Mouse (Mus musculus) adrenal gland, postnatal 14 days (tissue): Measurements from ENCODE around the gene Gramd4. TPM values are rescaled to one million over a fixed set of nuclear protein-coding genes. Genes with fewer than 3 reads are reported as not detected.
"Not testable (repeated sequence)": the region's sequence is repeated elsewhere in the genome, so short reads cannot be mapped to it uniquely, and the experiment has no call there.

Source experiments
- DNase-seq: peaks from one replicate; pipeline ENCODE4 v3.0.0; 2021; ENCODE audit warnings: mixed read lengths
- total RNA-seq: library from RNA; stranded (reverse); gene quantifications from 2 replicates; pipeline ENCODE4 v1.2.3, GENCODE M21; 2021

Gene Gramd4
- total RNA-seq, 1 experiment from 2014 or later: 17.5 TPM

DNA sequence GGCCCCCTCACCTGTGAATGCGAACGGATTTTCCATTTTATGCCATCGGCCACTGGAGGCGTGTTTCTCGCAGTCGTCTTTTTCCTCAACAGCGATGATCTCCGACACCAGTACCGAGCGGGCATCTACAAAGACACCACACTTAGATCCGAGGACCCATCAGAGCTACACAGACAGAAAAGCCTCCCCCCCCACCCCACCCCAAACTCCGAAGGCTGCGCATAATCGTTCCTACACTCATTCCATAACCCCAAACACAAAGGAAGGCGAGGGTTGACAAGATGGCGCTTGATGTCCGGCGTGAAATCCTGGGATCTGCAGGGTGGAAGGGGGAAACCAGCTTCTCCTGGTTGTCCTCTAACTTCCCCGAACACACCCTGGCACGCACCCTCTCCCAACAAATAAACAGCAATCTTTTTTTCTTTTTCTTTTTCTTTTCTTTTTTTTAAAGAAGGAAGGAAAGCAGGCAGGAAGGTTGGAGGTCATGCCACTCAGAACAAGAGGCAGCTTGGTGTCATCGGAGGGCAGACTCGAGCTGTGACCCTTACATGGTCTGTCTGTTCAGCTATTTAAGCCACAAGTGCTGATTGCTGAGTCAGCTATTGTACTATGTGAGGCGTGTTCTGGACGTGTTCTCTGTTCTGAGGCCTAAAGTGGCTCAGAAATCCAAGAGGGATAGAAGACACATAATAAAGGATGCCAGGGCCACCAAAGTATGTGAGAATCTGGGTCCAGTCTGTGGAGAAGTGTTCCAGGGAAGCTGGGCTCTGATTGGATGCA, 108.5 kb downstream of the Gramd4 start:
- no peak for DNase-seq

DNA sequence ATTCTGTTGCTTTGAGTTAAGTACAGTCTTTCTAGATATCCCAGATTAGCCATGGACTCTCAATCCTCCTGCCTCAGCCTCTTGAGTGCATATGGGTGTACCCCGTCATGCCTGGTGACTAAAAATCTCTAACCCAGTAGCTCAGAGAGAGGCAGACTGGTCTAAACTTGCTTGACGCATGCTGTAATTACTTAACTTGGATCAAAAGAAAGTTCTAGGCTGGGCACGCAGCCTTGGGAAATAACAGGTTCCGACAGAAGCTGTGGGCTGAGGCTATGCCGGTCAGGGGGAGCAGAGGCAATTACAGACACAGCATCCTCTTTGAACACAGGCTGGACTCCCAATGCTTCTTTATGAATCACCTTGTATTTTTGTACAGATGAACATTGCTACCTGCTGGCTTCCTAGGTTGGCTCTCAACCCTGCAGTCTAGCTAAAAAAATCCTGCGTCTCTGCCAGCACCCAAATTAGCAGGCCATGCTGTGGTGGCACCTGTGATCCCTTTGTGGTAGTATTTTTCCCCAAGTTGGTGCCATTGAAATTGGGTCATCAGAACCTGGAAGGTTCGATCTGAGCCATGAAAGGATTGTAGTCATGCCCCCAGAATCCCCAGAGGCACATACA, 109.6 kb downstream of the Gramd4 start:
- DNase-seq: no peak

DNA sequence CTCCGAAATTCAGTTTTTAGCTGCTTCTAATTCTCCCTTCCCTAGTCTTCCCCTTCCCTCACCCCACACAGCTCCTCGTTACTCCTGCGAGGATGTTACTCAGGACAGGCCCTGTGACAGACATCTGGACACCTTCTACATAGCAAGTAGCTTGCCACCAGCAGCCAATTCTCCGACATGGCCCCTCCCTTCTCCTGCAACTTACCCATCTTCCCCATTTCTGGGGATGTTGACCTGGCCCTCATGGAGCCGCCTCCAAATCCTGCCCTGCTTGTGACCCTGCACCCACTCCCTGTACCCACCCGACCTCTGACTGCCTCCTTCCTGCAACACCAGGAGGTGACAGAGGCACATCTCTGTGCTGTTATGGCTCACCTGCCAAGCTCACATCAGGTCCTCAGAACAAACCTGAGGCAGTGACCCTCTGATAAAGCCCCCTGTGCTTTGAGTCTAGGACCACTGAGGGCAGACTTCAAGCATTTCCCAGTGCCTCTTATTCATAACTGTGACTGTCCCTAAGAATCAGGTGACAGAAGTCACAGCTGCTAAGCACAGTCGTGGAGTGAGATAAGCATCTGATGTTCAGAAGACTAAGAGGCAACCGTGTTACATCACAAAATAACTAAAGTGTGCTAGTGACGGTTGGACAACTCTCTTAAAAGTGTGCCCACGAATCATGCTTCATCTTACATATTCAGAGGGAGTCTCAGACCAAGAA, 110.5 kb downstream of the Gramd4 start:
- DNase-seq: no peak

DNA sequence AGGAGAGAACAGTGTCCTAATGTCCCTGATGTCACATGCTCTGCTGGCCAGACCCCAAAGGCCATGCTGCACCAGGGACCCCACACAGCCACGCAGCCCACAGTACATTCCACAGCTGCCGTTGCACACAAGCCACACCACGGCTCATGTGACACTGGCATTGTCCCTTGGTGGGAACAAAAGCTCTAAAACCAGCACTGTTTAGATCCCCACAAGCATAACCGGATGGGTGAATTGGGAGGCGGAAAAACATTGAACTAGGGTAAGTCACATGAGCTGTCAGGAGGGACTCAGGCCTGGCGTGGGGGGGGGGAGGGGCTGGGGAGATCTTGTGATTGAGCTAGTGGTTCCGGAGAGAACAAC, 111.0 kb downstream of the Gramd4 start:
- no peak for DNase-seq

DNA sequence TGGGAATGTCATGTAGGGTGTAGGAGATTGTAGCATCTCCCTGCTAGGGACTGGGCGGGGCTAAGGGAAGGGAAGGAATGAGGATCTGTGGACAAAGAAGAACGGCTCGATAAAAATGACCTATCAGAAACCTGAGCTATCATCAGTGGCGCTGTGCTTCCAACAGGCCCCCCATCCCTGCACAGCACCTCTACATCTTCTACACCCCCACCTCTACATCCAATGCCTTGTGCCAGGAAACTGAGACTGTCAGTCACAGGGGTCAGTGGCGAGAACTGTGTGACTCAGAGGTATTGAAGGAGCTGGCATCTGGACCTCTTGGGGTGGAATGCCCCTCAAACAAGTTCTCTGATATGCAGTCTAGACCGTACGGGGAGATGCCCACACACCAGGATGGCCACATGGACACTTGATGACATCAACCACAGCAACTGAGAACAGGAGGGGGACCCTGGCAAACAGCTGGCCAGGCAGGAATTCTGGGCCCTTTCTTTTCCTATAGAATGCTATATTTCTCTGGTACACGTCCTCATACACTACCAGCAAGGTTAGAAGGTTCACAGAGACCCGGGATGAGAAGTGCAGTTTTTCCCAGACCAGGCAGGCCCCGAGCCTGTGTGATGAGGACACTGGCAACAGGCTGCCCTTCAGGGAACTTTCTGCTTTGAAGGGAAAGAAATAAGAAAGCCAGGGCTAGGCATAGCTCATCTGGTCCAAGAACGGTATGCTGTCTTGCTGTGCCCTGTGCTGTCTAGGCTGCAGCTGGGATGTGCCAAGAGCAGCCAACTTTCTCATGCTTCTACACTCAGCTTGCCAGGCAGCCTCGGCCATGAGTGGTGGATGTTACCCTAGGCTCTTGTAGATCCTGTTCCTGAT, 111.7 kb downstream of the Gramd4 start:
- DNase-seq: no peak

DNA sequence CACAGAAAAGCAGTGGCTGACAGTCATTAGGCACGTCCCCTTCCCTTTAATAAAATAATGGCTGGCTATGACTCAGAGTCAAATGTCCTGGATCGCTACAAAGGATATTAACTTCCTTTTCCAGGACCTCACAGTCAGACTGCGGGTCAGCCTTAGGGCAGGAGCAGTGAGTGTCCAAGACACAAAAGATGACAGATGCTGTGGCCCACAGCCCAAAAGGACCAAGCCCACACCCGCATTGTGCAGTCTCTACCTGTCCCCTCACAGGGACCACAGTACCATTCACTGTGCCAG, 112.3 kb downstream of the Gramd4 start:
- DNase-seq: peak; percentile 47

DNA sequence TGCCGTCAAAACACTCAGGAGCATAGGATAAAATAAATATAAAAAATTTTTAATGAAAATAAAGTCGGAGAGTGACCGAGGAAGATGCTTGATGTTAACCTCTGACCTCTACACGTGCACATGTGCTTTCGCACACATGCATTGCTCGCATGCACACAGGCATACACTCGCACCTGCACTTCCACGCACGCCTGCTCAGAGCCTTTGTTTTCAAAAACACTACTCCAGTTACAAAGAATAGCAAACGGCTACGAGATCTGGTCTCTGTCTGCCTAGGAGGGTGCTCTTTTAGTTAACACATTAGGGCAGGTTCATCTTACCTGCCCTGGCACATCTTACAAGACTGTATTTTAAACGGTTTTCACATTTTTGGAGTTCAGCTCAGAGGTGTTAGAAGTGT, 113.8 kb downstream of the Gramd4 start:
- no peak for DNase-seq

DNA sequence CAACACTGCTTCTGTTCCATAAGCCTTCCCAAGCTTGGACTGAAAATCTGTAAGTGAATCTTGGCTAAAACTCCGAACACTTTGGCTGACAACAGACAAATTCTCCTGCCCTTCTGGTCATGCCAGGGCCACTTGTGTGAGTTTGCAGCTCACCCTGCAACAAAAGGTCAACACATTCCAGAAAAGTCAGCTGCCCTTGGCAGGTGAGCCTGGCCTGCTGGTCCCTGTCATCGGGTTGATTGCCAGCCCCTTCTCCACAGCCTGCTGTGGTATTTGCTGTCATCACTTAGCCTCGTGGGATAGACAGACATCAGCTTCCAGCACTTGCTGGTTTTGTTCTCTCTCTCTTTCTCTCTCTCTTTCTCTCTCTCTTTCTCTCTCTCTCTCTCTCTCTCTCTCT, 114.6 kb downstream of the Gramd4 start:
- peak; percentile 36 for DNase-seq

DNA sequence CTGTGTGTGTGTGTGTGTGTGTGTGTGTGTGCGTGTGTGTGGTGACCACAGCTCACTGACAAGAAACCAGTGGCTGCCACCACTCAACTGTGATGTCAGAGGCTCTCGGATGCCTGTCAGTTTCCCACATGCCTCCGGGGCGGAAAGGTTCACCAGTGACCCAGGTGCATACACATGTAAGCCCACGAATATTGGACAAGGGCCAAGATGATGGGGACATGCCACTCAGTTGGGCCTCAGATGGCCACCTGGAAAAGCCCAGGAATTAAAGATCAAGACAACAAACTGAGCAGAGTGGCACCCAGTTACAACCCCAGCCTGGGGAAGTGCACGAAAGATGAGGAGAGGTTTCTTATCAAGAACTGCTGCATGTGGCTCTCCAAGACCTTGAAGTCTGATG, 115.0 kb downstream of the Gramd4 start:
- DNase-seq: no peak

DNA sequence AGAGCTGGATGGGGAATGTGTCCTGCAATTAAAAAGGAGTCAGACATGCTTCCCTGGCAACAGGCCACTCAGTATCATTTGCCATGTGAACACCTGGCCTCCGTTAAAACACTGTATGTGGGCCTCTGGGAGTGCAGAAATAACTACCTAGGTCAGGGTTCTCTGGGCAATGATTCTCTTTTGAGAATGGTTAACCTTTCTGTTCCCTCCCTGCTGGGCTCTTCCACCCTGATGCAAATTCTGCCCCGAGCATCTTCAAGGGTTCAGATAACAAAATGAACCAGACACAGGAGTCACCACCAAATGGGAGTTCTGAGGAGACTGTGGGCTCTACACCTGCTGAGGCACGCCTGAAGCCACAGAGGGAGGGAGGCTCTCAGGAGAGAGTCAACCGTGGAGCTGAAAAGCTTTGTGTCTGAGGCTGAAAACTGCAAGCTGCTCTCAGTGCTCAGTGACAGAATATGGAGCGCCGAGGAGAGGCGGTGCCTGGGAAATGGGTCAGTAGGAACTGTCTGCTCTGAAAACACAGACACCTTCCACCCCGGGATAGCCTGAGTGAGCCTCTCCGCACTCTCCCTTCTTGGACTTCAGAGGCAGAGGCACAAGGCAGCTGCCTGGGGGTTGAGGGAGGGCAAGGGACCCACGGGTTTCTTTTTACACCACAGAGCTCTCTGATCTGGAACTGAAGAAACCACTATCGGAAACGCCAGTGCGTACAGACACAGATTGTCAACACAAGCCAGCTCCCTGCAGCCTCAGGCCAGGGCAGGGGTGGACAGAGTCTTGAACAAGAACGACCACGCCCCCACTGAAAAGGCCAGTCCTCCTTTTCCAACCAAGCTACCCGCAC, 115.9 kb downstream of the Gramd4 start:
- DNase-seq: no peak

DNA sequence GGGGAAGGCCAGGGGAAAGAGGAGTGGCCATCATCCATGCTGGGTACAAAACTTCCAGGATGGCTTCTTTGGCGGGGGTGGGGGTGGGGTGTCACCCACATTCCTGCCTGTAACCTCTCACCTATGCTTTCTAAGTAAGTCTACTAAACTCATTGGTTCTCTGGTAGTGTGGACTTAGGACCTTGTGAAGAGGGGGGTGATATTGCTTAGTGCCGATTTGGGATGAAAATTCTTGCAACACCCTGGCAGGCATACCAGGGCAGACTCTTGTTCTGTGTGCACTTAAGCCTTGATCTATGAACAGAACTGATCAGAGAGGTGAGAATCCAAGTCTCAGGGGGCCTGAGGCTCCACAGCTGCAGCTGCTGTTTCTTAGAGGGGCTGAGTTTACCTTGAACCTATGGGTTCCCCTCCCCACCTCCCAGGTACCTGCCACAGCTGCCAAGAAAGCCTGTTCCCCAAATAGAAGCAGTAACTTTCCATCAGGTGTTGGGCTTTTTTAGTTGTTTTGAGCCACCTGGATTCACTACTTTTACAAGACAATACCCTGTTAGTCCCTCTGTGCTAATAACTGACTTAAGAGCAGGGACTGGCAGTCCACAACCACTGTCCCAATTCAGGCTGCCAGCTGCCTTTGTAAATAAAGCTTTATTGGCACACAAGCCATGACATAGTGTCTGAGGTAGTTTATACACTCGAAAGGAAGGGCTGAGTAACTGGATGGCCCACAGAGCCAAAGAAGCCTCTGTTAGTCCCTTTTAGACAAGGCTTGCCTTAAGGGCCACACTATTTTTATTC, 118.0 kb downstream of the Gramd4 start:
- no peak for DNase-seq

DNA sequence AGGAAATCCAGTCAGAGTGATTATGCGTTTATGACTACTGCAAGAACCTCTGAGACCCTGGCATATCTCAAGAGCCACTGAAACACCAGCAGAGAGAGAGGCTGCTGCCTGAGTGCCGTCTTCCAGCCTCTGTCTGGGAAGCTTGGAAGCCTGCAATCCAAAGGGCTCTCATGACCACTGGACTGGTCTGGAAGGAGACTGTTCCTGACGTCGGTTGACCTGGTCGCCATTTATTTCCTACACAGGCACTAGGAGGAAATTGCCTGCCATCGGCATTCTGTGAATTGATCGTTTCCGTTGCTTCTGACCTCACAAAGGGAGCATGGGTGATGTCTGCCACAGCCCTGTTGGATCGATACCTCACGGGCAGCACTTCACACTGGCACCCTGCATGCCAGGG, 118.7 kb downstream of the Gramd4 start:
- DNase-seq: no peak

DNA sequence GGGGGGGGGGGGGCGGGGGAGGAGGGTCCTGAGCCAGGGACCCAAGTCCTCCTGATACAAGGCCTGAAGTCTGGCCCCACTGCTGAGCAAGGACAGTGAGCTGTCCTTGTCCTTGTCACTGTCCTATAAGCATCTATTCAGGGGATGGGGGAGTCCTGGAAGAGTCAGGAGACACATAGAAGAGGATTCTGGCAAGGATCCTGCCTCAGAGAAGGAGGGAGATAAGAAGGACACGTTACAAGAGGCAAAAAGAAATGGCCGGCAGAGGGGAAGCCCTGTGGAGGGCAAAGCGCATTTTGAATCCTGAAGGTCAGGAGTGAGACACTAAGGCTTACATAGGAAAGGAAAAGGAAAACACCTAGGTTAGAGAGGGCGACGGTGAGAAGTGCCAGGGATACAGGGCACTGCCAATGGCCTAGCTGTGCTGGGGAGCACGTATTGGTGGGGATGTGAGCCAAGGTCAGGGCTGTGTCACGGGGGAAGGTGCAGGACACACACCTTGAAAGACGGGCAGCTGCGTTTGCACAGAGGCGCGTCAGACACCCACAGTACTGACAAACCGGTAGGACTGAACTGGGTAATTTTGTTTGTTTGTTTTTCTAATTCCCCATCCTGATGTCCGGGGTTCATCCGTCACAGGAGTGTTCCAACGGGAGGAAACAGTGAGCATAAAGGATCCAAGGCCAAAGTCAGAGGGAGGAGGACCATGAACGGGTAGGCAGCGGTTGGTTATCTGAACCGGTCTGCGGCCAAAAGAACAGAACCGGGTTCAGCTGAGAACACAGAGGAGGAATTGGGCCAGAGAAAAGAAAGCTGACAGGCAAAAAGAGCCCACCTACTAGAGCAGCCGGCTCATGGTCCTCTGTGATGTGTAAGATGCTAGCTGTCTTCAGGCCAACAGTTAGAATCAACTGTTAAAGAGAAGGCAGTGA, 119.5 kb downstream of the Gramd4 start:
- DNase-seq: peak; percentile 43

DNA sequence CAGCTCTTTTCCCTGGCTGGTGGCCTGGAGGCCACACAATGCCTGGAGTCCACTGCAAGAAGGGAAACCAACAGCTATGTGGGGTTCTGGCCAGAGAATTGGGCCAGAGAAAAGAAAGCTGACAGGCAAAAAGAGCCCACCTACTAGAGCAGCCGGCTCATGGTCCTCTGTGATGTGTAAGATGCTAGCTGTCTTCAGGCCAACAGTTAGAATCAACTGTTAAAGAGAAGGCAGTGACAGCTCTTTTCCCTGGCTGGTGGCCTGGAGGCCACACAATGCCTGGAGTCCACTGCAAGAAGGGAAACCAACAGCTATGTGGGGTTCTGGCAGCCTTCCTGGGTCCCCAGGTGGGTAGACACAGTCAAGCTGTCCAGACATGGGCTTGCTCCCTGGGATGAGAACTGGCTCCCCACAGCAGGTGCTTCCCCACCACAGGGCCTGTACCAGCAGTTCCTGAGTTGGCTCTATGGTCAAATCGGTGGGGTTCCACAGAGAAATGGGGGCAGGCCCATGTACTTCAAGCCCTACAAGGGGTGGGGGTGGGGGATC, 120.3 kb downstream of the Gramd4 start:
- DNase-seq: not testable (repeated sequence)

DNA sequence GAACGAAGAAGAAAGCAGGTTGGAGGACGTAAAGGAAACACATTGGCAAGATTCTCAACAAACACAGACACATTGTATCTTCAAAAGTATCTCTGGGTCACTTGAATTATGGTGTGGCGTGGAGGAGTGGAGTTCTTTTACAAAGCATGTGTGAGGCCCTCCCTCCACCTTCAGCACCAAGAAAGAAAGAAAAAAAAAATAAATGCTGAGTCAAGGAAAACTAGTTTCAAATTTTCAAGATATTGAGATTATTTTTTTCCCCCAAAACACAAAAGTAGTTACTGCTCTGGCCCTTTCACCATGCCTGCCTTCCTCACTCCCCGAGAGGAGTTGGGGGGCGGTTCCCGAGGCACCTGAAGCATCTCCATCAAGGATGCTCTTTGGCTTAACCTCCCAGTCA, 121.1 kb downstream of the Gramd4 start:
- DNase-seq: no peak

DNA sequence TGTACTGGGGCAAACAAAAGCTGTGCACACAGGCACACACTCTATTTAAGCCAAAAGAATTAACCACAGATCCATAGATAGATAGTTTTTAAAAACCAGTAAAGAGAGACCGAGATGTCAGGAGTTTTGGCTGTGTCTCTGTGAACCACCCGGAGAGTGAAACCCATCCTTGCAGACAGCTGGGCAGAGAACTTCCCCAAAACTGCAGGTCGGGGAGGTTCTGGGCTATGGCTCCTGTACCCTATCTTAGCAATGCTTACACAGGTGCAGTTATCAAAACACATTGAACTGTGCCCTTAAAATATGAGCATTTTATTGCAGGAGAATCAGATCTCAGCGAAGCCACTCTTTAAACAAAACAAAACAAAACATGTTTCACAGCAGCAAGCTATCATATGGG, 122.9 kb downstream of the Gramd4 start:
- no peak for DNase-seq

DNA sequence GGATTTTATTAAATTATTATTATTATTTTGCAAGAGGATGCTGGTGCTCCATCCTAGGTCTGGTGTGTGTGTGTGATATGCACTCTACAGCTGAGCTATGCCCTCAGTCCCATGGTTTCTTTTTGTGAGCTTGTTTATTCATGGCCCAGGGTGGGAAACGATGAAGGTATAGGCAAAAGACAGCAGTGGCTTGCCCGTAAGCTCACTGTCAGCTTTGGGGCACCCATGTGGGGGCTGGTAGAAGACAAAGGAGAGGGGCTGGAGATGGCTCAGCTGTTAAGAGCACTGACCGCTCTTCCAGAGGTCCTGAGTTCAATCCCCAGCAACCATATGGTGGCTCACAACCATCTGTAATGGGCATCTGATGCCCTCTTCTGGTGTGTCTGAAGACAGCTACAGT, 123.8 kb downstream of the Gramd4 start:
- DNase-seq: not testable (repeated sequence)

DNA sequence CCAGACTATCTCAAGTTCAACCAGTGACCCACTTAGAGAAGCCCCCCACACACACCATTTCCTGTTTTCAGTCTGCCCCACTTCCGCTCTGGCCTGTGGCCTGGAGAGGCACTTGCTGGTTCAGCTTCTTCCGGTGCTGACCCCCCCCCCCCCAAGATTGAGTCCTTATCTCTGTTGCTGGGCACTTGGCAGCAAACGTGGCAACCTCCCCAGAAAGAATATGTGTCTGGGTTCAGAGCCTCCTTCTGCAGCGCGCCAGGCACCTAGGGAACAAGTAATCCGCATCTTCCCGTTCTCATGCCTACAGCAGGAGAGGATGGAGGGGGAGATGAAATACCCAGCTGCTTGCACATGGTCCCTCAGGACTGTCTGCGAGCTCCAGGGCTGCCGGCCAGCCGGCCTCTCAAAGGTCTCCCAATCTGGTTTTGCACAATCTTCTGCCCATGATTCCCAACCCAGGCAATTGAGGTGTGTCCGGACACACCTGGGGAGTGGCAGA, 124.5 kb downstream of the Gramd4 start:
- peak; percentile 59 for DNase-seq

DNA sequence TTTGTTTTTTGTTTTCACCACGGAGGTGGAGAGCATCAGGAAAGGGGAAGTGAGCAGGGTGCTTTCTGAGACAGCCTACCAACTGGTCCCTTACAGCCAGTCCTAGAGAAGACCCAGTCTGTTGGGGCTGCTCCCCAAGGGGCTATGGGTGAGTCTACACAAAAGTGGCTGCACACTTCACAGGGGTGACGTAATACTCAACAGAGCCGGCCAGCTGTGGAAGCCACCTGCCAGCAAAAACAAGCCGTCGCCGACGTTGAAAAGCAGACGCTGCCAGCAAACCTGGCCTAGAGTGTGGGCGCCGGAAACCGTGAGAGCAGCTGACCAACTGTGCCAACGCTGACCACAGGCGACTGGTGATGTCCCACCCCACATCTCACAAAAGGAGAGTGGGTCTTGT, 125.2 kb downstream of the Gramd4 start:
- DNase-seq: peak; percentile 58
